Mouse (Mus musculus): ENCODE measurements around the gene Dspp. TPM values are rescaled to one million over a fixed set of nuclear protein-coding genes. Genes with fewer than 3 reads are reported as not detected.

Dspp gene
- total RNA-seq, 2 experiments from 2014 or later: not detected

- intact Hi-C loops (cut with DNase I): no loop called here
Measured at GRCm38 (mm10) chr5:104183743-104184142, 13.2 kb downstream of the Dspp start.

DNA sequence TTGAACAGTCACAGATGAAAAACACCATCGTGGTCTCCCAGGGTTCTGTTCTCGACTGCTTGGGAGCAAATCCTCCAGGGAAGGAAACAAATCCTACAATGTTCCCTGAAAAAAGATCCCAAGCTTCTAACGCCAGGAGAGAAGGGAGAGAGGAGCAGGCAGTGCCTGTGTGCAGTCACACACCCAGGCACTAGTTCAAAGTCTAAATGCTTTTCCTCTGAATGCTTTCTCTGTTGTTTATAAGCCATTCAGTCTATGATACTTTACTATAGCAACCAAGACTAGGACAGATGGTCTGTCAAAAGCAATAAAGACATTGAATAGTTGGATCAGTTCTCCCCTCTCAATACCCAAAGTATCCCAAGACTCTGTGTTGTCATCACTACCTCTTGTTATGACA is 16.8 kb downstream of the Dspp start:
- DNase-seq (ENCODE audit: low spot score in 2 of 2): no peak
- intact Hi-C loops (cut with DNase I): no loop called here

More at GRCm38 (mm10) chr5:104183743-104184142, 13.2 kb downstream of the Dspp start:
- peak in 1 of 2 experiments; percentile 53 for DNase-seq (ENCODE audit: low spot score in 2 of 2)

- intact Hi-C loops (cut with DNase I): no loop called here
- DNase-seq (ENCODE audit: low spot score in 2 of 2): no peak
Measured at GRCm38 (mm10) chr5:104195086-104195485, 24.6 kb downstream of the Dspp start.

- intact Hi-C loops (cut with DNase I): no loop called here
Measured at GRCm38 (mm10) chr5:104201153-104201950, 30.8 kb downstream of the Dspp start.

DNA sequence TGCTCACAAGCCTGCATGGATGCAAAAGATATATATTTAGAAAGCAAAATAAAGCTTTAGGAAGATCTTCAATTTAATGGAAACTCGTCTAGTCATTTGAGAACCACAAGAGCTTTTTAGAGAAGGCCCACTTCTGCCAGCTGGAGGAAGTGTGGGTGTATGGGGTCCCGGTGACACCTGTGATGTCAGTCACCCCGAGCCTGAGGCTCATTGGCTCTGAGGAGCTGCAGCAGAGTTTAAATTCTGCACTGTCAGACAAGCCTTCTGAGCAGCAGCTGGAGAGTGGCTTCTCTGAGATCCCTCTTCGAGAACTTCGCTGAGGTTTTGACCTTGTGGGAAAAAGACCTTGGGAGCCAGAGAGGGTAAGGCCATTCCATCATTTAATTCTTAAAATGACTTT is 31.8 kb downstream of the Dspp start, which contains the start of gene Dmp1:
Dmp1 (plus strand) TSS at position 263 of the 400 bp plus-strand sequence.
- intact Hi-C loops (cut with DNase I): no loop called here

More at GRCm38 (mm10) chr5:104201153-104201950, 30.8 kb downstream of the Dspp start:
- DNase-seq (ENCODE audit: low spot score in 2 of 2): peak in 1 of 2 experiments; percentile 19

GRCm38 (mm10) chr5:104212531-104212930 is 42.0 kb downstream of the Dspp start:
- DNase-seq (ENCODE audit: low spot score in 2 of 2): no peak
- intact Hi-C loops (cut with DNase I): no loop called here

More for the DNA sequence above, 31.8 kb downstream of the Dspp start, which contains the start of gene Dmp1:
- no peak for DNase-seq (ENCODE audit: low spot score in 2 of 2)

GRCm38 (mm10) chr5:104218926-104219325 is 48.4 kb downstream of the Dspp start:
- DNase-seq (ENCODE audit: low spot score in 2 of 2): peak; percentile 46 to 59
- intact Hi-C loops (cut with DNase I): loop anchor here (1.0 to 5.0 kb wide), 3 partner anchors 87 to 228 kb away; no protein-coding TSS in a partner anchor

- intact Hi-C loops (cut with DNase I): no loop called here
Measured at GRCm38 (mm10) chr5:104224299-104224698, 53.8 kb downstream of the Dspp start.

GRCm38 (mm10) chr5:104224750-104225149 is 54.2 kb downstream of the Dspp start:
- intact Hi-C loops (cut with DNase I): no loop called here
- no peak for DNase-seq (ENCODE audit: low spot score in 2 of 2)

More at GRCm38 (mm10) chr5:104224299-104224698, 53.8 kb downstream of the Dspp start:
- DNase-seq (ENCODE audit: low spot score in 2 of 2): no peak

DNA sequence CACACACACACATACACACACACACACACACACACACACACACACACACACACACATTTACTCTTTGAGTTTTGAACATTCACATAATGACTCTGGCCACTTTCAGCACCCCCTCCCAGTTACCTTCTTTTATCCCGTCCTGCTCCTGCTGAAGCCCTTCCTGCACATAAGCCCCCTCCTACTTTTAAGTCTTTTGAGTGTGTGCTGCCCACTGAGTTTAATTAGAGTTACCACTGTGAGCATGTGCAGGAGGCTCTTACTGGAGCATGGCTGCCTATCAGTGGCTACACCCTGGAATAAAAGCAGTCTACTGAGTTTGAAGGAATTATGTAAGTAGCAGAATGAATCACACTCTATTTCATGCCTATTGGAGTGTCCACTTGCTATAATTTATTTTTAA is 58.0 kb downstream of the Dspp start:
- no peak for DNase-seq (ENCODE audit: low spot score in 2 of 2)
- intact Hi-C loops (cut with DNase I): no loop called here

Other genes with a start within 250 kb of the Dspp start
- gene Hsd17b13, start 193.3 kb upstream of the Dspp start, total RNA-seq (2021): under 1 TPM; 0.37 to 0.50 TPM
- 10 to 100 TPM; 38.2 to 39.8 TPM for gene Hsd17b11, start 148.8 kb upstream of the Dspp start, total RNA-seq (2021)
- 10 to 100 TPM; 59.4 to 59.9 TPM for gene Nudt9, start 124.4 kb upstream of the Dspp start, total RNA-seq (2021)
- not detected for gene Gm17660, start 93.1 kb upstream of the Dspp start, total RNA-seq (2021)
- gene Sparcl1, start 57.0 kb upstream of the Dspp start, total RNA-seq (2021): 1,000 to 10,000 TPM; 1,388 to 1,439 TPM
- 1 to 10 TPM; 3.3 to 3.8 TPM for gene Dmp1, start 31.9 kb downstream of the Dspp start, total RNA-seq (2021)
- gene Ibsp, start 128.5 kb downstream of the Dspp start, total RNA-seq (2021): under 1 TPM; 0.16 to 0.21 TPM
- not detected for gene Mepe, start 154.6 kb downstream of the Dspp start, total RNA-seq (2021)

Measured in left cerebral cortex, postnatal 25 days (tissue).